Mouse (Mus musculus) urinary bladder, postnatal 4 days (tissue): ENCODE results near the gene Smagp.
A peak's percentile ranks its signal among the peaks of the same experiment; 100 is the strongest.
"Not testable (repeated sequence)": the region's sequence is repeated elsewhere in the genome, so short reads cannot be mapped to it uniquely, and the experiment has no call there.

ENCODE experiments used
- DNase-seq, 2 experiments: peaks; one replicate each; pipeline ENCODE4 v3.0.0; 2021 to 2022; ENCODE audit warnings: low spot score in 2 of 2

Smagp gene

GRCm38 (mm10) chr15:100627287-100627686 is 9.5 kb downstream of the Smagp start:
- no peak for DNase-seq

- no peak for DNase-seq
Measured at GRCm38 (mm10) chr15:100624435-100624834, 12.3 kb downstream of the Smagp start.

- no peak for DNase-seq
Measured at GRCm38 (mm10) chr15:100623754-100624153, 13.0 kb downstream of the Smagp start.

DNA sequence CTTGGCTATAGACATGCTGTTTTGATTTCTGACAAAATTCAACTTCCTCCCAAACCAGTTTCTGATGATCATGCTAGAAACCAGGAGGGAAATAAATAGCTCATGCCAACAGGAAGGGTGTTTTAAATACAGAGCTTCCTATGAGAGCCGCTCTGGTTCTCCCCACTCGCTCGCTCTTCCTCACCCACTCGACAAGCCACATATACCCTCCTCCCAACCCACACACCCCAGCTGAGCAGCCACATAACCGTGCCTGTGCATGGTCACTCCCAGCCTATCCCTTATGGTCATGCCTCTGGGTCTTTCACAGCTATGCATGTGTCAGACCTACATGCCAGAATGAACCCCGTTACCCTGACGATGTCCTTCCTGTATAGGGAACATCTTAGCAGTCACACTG is 14.6 kb downstream of the Smagp start:
- DNase-seq = no peak

DNA sequence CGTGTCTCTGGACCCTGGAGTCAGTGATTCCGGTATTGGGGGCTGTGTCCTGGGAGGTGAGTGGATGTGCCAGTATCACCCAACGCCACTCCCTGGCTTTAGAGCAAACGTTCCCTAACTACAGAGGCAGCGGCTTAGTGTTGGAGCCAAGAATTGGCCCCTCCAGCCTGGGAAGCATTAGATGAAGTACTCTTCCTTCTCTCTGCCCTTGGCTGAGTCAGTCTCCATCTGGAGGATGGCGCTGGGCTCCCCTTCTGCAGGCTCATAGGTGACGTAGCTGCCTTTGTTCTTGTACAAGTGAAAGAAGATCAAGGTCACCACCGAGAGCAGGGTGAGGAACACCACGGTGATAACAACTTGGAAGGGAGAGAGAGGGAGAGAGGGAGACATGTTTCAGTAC is 15.1 kb downstream of the Smagp start:
- DNase-seq = not testable (repeated sequence)

- DNase-seq = no peak
Measured at GRCm38 (mm10) chr15:100619200-100619599, 17.5 kb downstream of the Smagp start.

DNA sequence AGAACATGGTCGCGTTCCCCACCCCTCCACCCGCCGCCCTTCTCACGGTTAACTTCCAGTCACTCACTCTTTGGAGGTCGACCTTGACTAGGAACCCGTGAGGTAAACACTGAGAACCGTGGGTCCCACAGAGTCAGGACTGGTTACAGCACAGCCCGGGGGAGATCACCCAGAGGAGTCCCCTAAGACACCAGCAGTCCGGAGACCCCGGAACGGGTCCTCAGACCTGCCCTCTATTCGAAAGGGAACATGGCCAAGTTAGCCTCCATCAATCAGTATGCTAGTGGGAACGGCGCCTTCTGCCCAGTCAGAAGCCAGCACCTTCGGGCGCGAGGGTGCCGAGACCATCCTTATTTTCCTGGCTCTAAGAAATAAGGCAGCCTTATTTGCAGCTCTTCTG is 20.5 kb downstream of the Smagp start:
- no peak for DNase-seq

DNA sequence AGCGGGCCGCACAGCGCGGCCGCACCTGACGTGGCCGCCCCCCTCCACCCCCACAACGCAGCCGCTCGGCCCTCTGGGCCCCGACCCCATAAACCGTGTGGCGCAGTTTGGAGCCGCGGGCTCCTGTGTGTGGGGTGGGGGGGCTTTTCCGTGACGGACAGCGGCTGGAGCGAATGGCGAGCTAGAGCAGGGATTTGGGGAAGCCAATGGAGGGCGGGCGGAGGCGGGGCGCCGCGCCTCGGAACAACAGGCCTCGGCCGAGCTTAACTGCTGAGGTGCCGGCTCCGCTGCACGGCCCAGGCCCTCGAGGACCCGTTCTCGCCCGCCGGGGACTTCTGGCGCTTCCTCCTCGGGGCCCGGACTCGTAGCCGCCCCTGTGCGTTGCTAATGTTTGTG is 20.9 kb downstream of the Smagp start:
- peak; percentile 87 to 94 for DNase-seq

DNA sequence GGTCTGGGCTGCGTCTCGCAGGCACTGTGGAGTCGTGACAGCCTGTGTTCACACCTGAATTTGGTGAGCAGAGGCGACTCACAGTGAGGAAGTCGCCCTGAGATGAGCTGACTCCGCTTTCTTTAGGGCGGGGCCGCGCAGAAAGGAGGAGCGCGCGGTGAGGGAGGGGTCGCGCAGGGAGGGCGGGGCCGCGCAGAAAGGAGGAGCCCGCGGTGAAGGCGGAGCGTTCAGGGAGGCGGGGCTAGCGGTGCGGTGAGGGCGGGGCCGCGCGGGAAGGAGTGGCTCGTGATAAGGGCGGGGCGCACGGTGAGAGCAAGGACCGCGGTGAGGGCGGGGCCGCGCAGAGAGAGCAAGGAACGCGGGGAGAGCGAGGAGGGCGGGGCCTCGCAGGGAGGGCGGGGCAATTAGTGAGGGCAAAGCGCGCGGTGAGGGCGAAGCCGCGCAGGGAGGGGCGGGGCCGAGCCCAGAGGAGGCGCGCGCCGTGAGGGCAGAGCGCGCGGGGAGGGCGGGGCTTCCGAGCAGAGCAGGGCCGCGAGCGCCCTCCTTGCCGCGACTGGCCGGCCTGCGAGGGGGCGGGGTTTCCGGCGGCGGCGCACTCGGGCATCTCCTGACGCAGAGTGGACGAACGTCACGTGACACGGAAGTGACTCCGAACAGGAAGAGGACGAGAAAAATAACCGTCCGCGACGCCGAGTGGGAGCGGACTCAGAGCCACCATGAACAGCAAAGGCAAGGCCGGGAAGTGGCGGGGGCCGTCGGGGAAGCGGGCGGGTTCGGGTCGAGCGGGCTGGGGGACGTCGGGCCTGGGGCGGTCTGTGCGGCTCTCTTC is 21.5 kb downstream of the Smagp start, which contains the start of gene Dazap2:
Gene Dazap2, plus strand, starts transcription at position 354 of the 829 bp plus-strand sequence.
- DNase-seq = peak; percentile 98 to 99

DNA sequence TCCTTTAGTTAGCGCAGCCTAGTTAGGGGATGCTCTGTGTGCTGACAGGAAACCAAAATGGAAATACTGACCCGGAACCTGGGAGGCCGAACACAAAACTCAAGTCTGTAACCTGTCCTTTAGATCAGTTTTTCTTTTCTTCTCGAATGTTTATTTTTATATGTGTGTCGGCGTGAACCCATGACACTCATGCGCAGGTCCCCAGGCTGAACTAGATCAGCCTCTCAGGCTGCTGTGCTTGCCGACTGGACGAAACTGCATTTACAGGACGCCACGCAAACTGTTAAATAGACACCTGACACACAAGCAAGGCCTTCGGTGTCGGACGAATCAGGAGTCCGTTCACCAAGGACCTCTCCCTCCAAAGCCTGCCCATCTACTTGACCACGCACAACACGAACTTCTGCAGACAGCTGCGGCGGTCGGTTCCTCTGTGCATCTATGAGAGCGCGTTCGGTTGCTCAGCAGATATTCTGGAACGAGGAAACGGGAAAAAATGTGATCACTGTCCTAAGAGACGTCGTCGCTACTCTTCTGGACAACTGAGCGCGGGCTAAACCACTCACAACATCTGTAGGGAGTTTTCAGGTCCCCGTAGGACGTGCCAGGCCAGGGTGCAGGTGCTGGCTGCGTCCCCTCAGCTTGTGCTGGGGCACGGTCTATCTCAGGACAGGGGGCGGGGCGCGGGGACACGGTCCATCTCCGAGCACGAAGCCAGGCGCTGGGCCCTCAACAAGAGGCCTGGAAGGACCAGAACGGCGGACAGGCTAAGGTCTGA is 22.3 kb downstream of the Smagp start:
- DNase-seq = no peak

DNA sequence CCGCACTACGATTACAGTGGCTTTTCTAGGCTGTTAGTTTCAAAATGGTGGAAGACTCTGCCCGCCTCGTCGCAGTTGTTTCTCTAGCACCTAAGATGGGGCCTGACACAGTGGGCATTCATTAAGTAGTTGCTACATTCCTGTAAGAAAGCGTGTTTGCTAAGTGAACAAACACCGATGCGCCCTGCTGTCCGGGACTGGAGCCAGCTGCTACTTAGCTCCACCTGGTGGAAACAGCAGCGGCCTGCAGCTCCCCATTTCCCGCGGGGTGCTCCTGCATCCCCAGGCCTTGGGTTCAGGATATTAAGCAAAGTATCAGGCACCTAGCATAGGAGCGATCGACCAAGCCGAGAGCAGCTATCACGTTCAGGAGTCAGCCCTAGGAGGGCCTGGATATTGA is 23.2 kb downstream of the Smagp start:
- DNase-seq = peak; percentile 69 to 84

GRCm38 (mm10) chr15:100612432-100612831 is 24.3 kb downstream of the Smagp start:
- no peak for DNase-seq

GRCm38 (mm10) chr15:100611951-100612350 is 24.8 kb downstream of the Smagp start:
- no peak for DNase-seq

DNA sequence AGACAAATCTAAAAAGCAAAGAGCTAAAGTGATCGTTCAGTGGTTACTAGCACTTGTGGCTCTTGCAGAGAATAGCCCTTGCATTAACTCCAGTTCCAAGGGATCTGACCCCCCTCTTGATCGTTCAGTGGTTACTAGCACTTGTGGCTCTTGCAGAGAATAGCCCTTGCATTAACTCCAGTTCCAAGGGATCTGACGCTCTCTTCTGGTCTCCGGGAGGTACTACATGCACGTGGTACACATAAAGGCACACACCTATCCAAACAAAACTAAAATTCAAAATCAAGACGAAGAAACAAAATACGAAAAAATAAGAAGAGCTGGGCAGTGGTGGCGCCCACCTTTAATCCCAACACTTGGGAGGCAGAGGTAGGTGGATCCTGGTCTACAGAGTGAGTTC is 30.1 kb downstream of the Smagp start:
- not testable (repeated sequence) for DNase-seq

DNA sequence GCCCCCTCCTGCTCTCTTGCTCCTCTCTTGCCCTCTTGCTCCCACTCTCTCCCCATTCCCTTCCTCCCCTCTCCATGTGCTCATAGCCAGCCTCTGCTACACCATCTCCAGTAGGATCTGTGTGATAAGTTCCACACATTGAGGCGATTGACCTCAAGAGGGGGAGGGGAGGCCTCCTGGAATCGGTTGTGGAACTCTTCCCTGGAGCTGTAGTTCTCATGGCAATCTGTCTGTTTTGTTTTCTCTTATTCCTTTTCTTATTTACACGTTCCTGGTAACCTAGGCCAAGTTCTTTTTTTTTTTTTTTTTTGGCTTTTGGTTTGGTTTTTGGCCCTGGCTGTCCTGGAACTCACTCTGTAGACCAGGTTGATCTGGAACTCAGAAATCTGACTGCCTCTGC is 35.1 kb downstream of the Smagp start:
- no peak for DNase-seq

DNA sequence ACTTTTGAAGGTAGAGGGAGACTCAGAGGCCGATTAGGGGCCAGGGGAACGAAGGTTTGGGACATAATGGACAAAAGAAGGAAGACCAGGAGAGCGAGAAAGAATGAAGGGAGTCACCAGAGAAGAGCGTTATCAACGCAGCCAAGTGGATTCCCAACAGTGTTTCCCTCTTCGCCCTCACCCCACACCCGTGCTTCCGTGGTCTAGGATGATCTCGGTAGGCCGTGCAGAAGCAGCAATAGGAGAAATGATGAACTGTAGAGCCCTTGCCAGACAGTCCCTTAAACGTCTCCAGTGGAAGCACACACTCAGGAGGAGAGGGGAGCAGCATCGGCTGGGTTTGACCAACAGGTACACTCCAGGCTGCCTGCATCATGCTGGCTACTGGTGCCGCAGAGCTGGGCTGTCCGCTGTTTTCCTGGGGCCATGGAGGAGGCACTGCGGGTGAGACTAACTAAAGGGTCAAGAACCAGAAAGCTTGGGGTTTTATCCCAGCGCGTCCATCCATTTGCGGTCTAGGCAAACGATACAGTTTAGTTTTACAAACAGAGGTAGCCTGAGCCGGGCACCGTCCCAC is 36.0 kb downstream of the Smagp start:
- no peak for DNase-seq

DNA sequence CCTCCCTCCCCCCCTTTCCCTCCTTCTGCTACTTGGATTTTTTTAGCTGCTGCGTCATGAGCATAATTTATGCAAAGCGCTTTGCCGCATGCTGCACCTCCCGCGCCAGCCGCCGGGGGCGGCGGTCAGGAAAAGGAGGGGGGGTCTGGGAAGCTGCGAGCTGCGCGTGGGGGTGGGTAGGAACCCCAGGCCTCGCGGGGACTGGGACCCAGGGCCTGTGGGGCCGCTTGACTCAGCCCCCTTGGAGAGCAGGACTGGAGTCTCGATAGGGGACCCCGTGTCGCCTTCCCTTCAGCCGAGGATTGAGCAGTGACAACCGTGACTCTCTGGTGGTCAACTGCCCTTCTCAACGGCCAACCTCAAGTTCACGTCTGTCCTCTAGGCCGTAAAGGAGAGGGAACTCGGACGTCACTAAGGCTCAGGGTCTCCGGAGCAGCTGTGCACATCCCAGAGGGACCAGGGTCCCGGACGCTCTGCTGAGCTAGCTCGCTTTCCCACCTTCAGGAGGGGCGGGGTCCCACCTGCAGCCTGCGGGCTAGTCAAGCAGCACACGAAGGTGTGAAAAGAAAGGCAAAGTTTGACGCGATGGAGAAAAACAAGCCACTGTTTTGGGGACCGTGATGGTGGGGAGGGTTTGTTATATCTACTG is 36.6 kb downstream of the Smagp start:
- DNase-seq = peak; percentile 68 to 77

DNA sequence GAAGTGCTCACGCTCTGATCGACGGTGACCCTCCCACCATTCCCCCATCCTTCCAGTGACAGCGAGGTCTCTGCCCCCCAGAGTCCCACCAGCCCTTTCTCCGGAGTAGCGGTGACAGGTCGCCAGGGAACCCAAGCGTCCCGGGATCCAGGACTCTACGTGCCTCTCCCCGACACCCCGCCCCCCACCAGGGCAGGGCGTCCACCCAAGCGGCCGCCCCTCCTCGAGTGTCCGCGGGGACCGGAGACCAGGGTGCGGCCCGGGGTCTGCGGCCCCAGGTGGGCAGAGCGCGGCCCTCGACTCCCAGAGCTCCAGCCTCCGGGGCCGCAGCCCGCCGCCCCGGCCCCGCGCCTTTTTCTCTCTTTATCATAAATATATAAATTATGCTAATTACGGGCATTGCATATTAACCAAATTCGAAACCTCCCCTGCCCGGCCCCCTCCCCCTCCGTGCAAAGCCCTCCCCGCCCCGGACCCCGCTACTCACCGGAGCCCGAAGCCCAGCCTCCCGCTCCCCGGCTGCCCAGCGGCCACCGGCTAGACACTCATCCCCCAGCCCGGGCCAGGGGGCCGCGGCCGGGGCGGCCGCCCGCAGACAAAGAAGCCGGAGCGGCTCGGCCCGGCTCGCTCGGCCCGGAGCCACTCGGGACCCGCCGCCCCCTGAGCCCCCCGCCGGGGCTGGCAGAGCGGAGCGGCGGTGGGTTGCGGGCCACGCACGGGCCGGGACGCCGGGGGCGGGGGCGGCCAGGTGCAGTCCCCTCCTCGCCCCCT is 37.3 kb downstream of the Smagp start, which contains the start of gene Pou6f1:
Gene Pou6f1, minus strand, starts transcription at position 709 of the 771 bp plus-strand sequence.
- peak in 1 of 2 experiments; percentile 36 for DNase-seq

DNA sequence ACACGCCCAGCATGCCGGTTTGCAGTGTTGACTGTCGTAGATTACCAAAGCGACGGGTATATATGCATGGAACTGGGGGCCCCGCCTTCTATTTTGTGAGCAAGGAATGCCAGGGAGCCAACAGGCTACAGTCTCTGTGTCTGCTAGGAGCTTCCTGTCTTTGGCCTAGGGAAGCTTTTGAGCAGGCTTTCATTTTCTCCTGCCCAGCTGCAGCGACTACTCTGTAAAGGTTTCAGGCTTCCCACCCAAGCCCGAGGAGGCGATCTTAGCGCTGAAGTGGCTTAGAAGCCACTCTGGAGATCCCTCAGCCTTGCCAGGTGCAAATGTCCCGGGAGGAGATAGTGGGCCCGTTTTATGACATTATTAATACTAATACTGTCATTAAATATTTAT is 37.9 kb downstream of the Smagp start:
- no peak for DNase-seq

- DNase-seq = no peak
Measured at GRCm38 (mm10) chr15:100598287-100598882, 38.4 kb downstream of the Smagp start.

- no peak for DNase-seq
Measured at GRCm38 (mm10) chr15:100592817-100593216, 43.9 kb downstream of the Smagp start.
